Mouse (Mus musculus) stomach, embryonic 15.5 days (tissue): ENCODE results near the gene Ano10. TPM values are rescaled to one million over a fixed set of nuclear protein-coding genes. Genes with fewer than 3 reads are reported as not detected.

ENCODE experiments used
- ATAC-seq: fragments of 200-750 bp; cut with Nextera tagmentation; 2 replicates; pipeline ENCODE4 v1.8.0; 2017; ENCODE audit warnings: low read depth, moderate number of reproducible peaks, moderate TSS enrichment; ENCODE audit not compliant: insufficient read depth, low FRiP score
- H3K27ac ChIP-seq: fragments of 300-500 bp; sonication (generic); 2 replicates; pipeline ENCODE4 v1.5.1; 2015; ENCODE audit warnings: mild to moderate bottlenecking, inconsistent platforms
- H3K27me3 ChIP-seq: fragments of 300-500 bp; sonication (generic); replicated peaks from 2 replicates; pipeline ENCODE4 v1.6.1; 2015; ENCODE audit warnings: inconsistent platforms
- H3K36me3 ChIP-seq: fragments of 300-500 bp; sonication (generic); 2 replicates; pipeline ENCODE4 v1.6.1; 2015; ENCODE audit warnings: inconsistent platforms
- H3K4me1 ChIP-seq: fragments of 300-500 bp; sonication (generic); 2 replicates; pipeline ENCODE4 v1.6.1; 2015; ENCODE audit warnings: inconsistent platforms
- H3K4me2 ChIP-seq: fragments of 300-500 bp; sonication (generic); 2 replicates; pipeline ENCODE4 v1.6.1; 2015; ENCODE audit warnings: mild to moderate bottlenecking, inconsistent platforms
- H3K4me3 ChIP-seq: fragments of 300-500 bp; sonication (generic); replicated peaks from 2 replicates; pipeline ENCODE4 v1.5.1; 2015; ENCODE audit warnings: inconsistent platforms
- H3K9ac ChIP-seq: fragments of 300-500 bp; sonication (generic); 2 replicates; pipeline ENCODE4 v1.6.1; 2015; ENCODE audit warnings: inconsistent platforms
- H3K9me3 ChIP-seq: fragments of 300-500 bp; sonication (generic); 2 replicates; pipeline ENCODE4 v1.6.1; 2016; ENCODE audit warnings: inconsistent platforms
- WGBS: fragments of 180-500 bp; shearing (Covaris S2); methylation state at CpG from one replicate; pipeline ENCODE4 v1.1.7; 2015; 5-methylcytosine and 5-hydroxymethylcytosine counted together
- polyA plus RNA-seq: library from polyadenylated mRNA; unstranded; fragments of >200 nt; fragmentation: Nextera tagmentation; extraction: Ambion mirVana; gene quantifications from 2 replicates; pipeline ENCODE4 v1.2.1, GENCODE M21; 2015

Gene Ano10
- polyA plus RNA-seq, 1 experiment from 2014 or later = 36.1 TPM

DNA sequence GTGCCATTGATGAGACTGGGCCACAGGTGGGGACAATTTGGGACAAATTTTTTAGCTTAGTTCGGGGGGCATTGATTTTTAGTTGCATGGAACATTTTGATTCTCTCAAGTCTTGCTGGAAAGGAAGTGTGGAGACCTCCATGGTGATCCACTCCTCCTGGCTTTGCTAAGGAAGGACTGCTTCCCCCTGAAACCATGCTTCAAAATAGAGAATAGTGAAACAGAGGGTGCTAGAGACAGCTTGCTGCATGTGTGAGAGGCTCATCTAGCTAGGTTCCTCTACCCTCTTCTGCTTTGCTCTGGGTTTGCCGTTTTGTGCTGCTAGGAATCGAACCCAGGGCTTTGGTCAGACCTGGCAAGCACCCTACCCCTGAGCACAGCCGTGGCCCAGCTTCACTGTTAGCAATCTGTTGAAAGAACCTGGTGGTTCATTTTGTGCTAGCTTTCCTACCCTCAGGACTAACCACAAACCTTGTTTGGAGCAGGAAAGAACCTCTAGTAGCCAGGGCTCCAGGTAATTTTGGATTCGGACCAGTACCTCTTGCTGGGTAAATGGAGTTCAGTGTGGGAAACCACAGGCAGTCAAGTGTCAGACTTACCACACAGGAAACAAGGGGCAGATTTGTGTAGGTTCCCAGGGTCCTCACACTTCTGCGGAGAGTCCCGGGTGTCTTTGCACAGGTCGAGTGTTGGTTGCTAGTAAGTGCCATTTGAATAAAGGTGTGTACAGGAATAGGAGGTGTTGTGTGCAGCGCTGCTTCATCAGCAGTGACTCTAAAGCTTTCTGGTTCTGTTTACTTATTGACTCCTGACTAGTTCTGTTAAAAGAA, 144.0 kb downstream of the Ano10 start:
- Histone ChIP-seq H3K9ac (no peak overlapping the region), H3K4me2 (no peak overlapping the region), H3K9me3 (no peaks in the 10 kb centered on the region), H3K4me1 (peaks cover 7% of the 10 kb centered on the region), H3K4me3 (no peak overlapping the region), H3K27ac (no peak overlapping the region), H3K36me3 (0 out of 2 replicates have a peak, but pooled peaks cover 7% of the 10 kb centered on the region), H3K27me3 (no peaks in the 10 kb centered on the region)
- WGBS = 82% methylated on average over 9 of the region's 9 CpGs
- no peak for ATAC-seq

DNA sequence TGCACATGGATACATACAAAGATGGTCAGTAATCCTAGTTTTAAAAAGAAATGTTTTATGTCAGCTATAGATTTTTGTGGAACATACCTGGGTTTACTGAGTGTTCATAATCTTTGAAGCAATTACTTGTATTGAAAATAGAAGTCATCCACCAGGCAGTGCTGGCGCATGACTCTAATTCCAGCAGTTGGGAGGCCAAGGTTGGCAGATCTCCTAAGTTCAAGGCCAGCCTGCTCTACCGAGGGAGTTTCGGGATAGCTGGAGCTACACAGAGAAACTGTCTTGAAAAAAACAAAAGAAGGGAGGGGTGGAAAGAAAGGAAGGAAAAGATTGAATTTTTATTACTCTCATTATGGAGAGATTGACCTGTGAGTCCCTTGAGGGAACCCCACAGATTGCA, 145.9 kb downstream of the Ano10 start:
- Histone ChIP-seq H3K9ac (no peak overlapping the region), H3K27me3 (no peaks in the 10 kb centered on the region), H3K36me3 (peaks cover 20% of the 10 kb centered on the region; the same call in 1 of the 2 replicates), H3K4me3 (no peak overlapping the region), H3K4me2 (no peak overlapping the region), H3K9me3 (no peaks in the 10 kb centered on the region), H3K27ac (no peak overlapping the region), H3K4me1 (peaks cover 7% of the 10 kb centered on the region)
- WGBS = 91% methylated on average over 3 of the region's 3 CpGs
- no peak for ATAC-seq

GRCm38 (mm10) chr9:122146124-122146870, 147.9 kb downstream of the Ano10 start:
- Histone ChIP-seq H3K4me3 (no peak overlapping the region), H3K9ac (no peak overlapping the region), H3K27ac (no peak overlapping the region), H3K4me1 (peaks cover 7% of the 10 kb centered on the region), H3K4me2 (no peak overlapping the region), H3K27me3 (no peaks in the 10 kb centered on the region), H3K36me3 (peaks cover 13% of the 10 kb centered on the region; the same call in 1 of the 2 replicates), H3K9me3 (no peaks in the 10 kb centered on the region)
- ATAC-seq = no peak
- 68% methylated on average over 4 of the region's 4 CpGs for WGBS

DNA sequence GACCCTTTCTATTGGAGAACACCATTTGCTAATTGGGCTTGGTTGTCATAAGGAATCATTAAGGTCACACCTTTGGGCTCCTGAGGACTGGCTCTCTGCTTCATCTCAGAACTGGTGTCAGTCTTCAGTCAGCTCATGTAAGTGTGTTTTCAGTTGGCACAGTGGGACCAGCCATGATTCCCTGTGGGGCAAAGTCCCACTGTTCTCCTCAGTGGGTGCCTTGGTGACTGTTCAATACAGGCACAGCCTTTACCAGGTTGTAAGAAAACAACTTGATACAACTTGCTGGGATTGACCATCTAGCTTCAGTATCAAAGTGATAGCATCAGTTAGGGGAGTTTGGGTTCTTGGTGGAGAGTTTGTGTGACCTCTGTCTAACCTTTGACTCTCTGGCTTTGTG, 148.5 kb downstream of the Ano10 start:
- H3K4me2 ChIP-seq = no peak overlapping the region
- H3K27ac ChIP-seq = no peak overlapping the region
- no peak overlapping the region for H3K9ac ChIP-seq
- H3K27me3 ChIP-seq = no peaks in the 10 kb centered on the region
- H3K9me3 ChIP-seq = no peaks in the 10 kb centered on the region
- peaks cover 13% of the 10 kb centered on the region; the same call in 1 of the 2 replicates for H3K36me3 ChIP-seq
- no peak overlapping the region for H3K4me3 ChIP-seq
- H3K4me1 ChIP-seq = peaks cover 7% of the 10 kb centered on the region
- ATAC-seq = no peak

DNA sequence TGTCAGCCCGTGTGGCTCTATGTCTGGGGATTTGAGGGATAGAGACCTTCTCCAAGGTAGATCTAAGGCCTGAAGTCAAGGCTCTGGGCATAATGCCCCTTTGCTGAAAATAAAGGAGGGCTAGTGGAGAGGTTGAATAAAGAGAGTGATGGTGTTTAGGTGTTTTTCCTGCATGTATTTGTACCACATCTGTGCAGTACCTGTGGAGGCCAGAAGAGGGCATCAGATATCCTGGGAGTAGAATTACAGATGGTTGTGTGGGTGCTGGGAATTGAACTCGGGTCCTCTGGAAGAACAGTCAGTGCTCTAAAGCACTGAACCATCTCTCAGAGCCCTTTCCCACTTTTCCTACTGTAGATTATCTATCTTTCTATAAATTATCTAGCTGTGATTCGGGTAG, 149.4 kb downstream of the Ano10 start:
- 90% methylated on average over 3 of the region's 3 CpGs for WGBS
- peaks cover 13% of the 10 kb centered on the region; the same call in 1 of the 2 replicates for H3K36me3 ChIP-seq
- no peak overlapping the region for H3K9ac ChIP-seq
- ATAC-seq = no peak
- H3K4me3 ChIP-seq = no peak overlapping the region
- H3K27ac ChIP-seq = no peak overlapping the region
- H3K9me3 ChIP-seq = no peaks in the 10 kb centered on the region
- H3K4me1 ChIP-seq = peaks cover 7% of the 10 kb centered on the region
- H3K4me2 ChIP-seq = no peak overlapping the region
- H3K27me3 ChIP-seq = no peaks in the 10 kb centered on the region

DNA sequence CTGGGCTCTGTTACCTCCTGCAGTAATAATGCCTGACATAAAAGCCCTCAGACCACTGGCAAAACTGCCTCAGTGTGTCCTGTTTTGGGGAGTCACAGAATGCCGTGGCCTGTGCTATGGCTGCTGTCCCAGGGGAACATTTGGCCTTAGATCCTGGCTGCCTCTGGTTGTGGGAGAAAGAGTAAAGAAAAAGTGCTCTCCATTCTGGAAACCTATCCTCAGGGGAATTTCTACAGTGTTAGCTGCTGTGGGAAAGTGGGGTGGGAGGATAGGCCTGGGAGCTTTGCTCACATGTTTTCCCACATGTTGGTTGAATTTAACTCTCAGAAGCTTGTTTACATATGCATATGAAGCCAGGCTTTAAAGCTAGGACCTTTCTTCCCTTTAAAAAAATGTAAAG, 151.0 kb downstream of the Ano10 start:
- H3K27ac ChIP-seq = no peak overlapping the region
- ATAC-seq = no peak

DNA sequence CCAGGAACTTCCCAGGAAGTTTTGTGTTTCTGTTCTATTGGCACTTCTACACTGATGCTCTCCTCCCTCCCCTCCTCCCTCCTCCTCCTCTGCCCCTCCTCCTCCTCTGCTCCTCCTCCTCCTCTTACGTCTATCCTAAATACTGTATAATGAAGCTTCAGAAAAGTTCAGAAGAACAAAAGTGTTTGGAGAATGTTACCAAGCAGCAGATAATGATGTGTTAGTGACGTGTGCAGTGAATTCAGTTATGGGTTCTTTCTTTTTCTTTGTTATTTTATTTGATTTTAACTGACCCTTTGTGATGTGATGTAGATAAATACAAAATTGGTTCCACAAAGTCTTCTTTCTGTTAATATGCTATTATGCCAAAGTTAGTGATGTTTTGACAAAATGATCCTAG, 155.0 kb downstream of the Ano10 start:
- Histone ChIP-seq H3K36me3 (peaks cover 8% of the 10 kb centered on the region; the same call in 1 of the 2 replicates), H3K4me3 (no peak overlapping the region), H3K27ac (no peak overlapping the region), H3K4me1 (0 out of 2 replicates have a peak, but pooled peaks cover 13% of the 10 kb centered on the region), H3K4me2 (no peak overlapping the region), H3K9me3 (no peaks in the 10 kb centered on the region), H3K27me3 (no peaks in the 10 kb centered on the region), H3K9ac (no peak overlapping the region)
- WGBS = 61% methylated on average over 2 of the region's 2 CpGs
- no peak for ATAC-seq

More for the DNA sequence above, 151.0 kb downstream of the Ano10 start:
- H3K9me3 ChIP-seq = no peaks in the 10 kb centered on the region
- H3K27me3 ChIP-seq = no peaks in the 10 kb centered on the region
- WGBS = 79% methylated on average over 1 of the region's 1 CpGs
- H3K4me1 ChIP-seq = peaks cover 6% of the 10 kb centered on the region
- no peak overlapping the region for H3K4me3 ChIP-seq
- no peak overlapping the region for H3K9ac ChIP-seq
- H3K4me2 ChIP-seq = no peak overlapping the region
- H3K36me3 ChIP-seq = peaks cover 13% of the 10 kb centered on the region; the same call in 1 of the 2 replicates

DNA sequence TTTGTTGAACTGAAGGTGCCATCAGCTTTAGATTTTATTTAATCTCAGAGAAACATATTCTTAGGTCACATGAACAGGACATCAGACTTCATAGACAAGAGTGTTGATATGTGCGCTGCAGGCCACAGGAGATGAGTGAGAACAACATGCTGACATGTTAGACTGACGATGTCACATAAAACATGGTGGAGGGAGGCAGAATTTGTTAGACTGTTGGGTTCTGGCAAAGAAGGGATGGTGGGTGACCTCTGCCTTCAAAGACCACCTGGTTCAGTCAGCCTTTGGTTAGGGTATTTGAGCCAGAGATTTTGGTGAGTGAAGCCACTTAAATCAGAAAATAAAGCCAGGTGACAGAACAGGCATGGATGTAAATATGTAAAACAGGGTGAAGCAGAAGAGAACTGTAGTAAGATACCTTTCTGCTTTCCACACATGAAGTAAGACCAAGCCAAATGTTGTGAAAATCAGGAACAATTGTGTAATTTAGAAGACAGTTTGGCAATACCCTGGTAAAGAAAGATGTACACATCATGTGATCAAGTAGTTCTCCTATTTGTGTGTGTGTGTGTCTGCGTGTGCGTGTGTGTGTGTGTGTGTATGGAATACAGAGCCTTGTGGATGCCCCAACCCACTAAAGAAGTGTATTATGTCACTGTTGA, 155.7 kb downstream of the Ano10 start:
- Histone ChIP-seq H3K27ac (no peak overlapping the region), H3K4me3 (no peak overlapping the region), H3K27me3 (no peaks in the 10 kb centered on the region), H3K4me2 (no peak overlapping the region), H3K36me3 (0 out of 2 replicates have a peak, but pooled peaks cover 4% of the 10 kb centered on the region), H3K9me3 (no peaks in the 10 kb centered on the region), H3K4me1 (0 out of 2 replicates have a peak, but pooled peaks cover 13% of the 10 kb centered on the region), H3K9ac (no peak overlapping the region)
- 89% methylated on average over 4 of the region's 4 CpGs for WGBS
- no peak for ATAC-seq

GRCm38 (mm10) chr9:122137960-122138359, 156.3 kb downstream of the Ano10 start:
- Histone ChIP-seq H3K4me3 (no peak overlapping the region), H3K36me3 (0 out of 2 replicates have a peak, but pooled peaks cover 4% of the 10 kb centered on the region), H3K9me3 (no peaks in the 10 kb centered on the region), H3K27me3 (no peaks in the 10 kb centered on the region), H3K27ac (no peak overlapping the region), H3K4me2 (no peak overlapping the region), H3K9ac (no peak overlapping the region), H3K4me1 (0 out of 2 replicates have a peak, but pooled peaks cover 13% of the 10 kb centered on the region)
- no peak for ATAC-seq
- 83% methylated on average over 1 of the region's 1 CpGs for WGBS

- Histone ChIP-seq H3K36me3 (0 out of 2 replicates have a peak, but pooled peaks cover 4% of the 10 kb centered on the region), H3K4me3 (no peak overlapping the region), H3K27me3 (no peaks in the 10 kb centered on the region), H3K27ac (no peak overlapping the region), H3K9ac (no peak overlapping the region), H3K4me1 (0 out of 2 replicates have a peak, but pooled peaks cover 14% of the 10 kb centered on the region), H3K4me2 (no peak overlapping the region), H3K9me3 (no peaks in the 10 kb centered on the region)
- WGBS = 80% methylated on average over 2 of the region's 2 CpGs
- ATAC-seq = 0 out of 2 replicates have a peak, but pooled peaks have one; percentile 29
These were observed 158.4 kb downstream of the Ano10 start for GRCm38 (mm10) chr9:122135885-122136170.

- Histone ChIP-seq H3K4me2 (no peak overlapping the region), H3K4me3 (no peak overlapping the region), H3K4me1 (0 out of 2 replicates have a peak, but pooled peaks cover 19% of the 10 kb centered on the region), H3K9ac (no peak overlapping the region), H3K9me3 (no peaks in the 10 kb centered on the region), H3K27me3 (no peaks in the 10 kb centered on the region), H3K27ac (no peak overlapping the region), H3K36me3 (0 out of 2 replicates have a peak, but pooled peaks cover 4% of the 10 kb centered on the region)
- no peak; the same call in 1 of the 2 replicates for ATAC-seq
- WGBS = 64% methylated on average over 1 of the region's 1 CpGs
These were observed 158.9 kb downstream of the Ano10 start for GRCm38 (mm10) chr9:122135095-122135884.
